Mouse (Mus musculus): Measurements from ENCODE around the gene Gli3.

DNA sequence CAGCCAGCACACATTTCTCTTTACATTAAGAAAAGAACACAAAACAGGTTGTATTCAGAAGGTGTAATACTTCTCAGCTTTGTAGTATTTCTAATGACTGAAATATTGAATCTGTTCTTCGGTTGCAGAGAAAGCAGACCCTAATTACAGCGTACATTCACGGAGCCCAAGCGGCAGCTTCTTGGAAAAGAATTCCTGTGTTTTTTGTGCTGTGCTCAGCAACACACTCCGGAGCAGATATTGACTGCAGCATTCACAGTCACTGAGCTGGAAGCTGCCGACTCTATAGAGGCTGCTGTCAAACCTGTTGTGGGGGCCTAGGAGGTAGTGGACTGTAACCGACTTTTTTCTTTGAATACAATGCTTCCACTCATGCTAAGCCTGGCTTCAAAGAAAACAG is 158.0 kb downstream of the Gli3 start:
- TF ChIP-seq CTCF (IDR thresholded peaks at IDR 0.05; ENCODE audit: borderline replicate concordance, extremely low read depth, insufficient read depth, insufficient read length) (no peak), POLR2A (IDR thresholded peaks at IDR 0.05; ENCODE audit: borderline replicate concordance, extremely low read depth, insufficient read depth, insufficient read length, poor library complexity, severe bottlenecking) (no peak)
